Mouse (Mus musculus) spleen, adult 2 months (tissue): ENCODE results near the gene Fbxo36. TPM values are rescaled to one million over a fixed set of nuclear protein-coding genes. Genes with fewer than 3 reads are reported as not detected.

ENCODE experiments used
- DNase-seq, 2 experiments: peaks; one replicate each; pipeline versions ENCODE4 v3.0.0 to v3.0.0-alpha.2; 2012 to 2021; ENCODE audit warnings: low spot score in 2 of 2, low read depth in 1 of 2
- H3K27ac ChIP-seq: fragments of 200-500 bp; 2 replicates; pipeline ENCODE4 v1.5.1; 2012; ENCODE audit warnings: low read length, inconsistent platforms; ENCODE audit not compliant: insufficient read depth
- H3K27me3 ChIP-seq: fragments of 200-500 bp; 2 replicates; pipeline ENCODE4 v1.6.1; 2012; ENCODE audit warnings: mild to moderate bottlenecking, moderate library complexity, low read length, inconsistent platforms; ENCODE audit not compliant: control insufficient read depth, insufficient read depth
- H3K36me3 ChIP-seq: fragments of 200-500 bp; 2 replicates; pipeline ENCODE4 v1.6.1; 2012; ENCODE audit warnings: mild to moderate bottlenecking, low read length, inconsistent platforms; ENCODE audit not compliant: control insufficient read depth, insufficient read depth
- H3K4me1 ChIP-seq: fragments of 200-500 bp; 2 replicates; pipeline ENCODE4 v1.6.1; 2011; ENCODE audit warnings: inconsistent platforms; ENCODE audit not compliant: control insufficient read depth, insufficient read depth, insufficient read length
- H3K4me3 ChIP-seq: fragments of 200-500 bp; 2 replicates; pipeline ENCODE4 v1.5.1; 2011; ENCODE audit warnings: mild to moderate bottlenecking, inconsistent platforms; ENCODE audit not compliant: insufficient read depth, insufficient read length; ENCODE audit errors: extremely low read depth
- CTCF ChIP-seq: fragments of 200-500 bp; IDR thresholded peaks from 2 replicates; pipeline ENCODE4 v1.5.1; 2011; ENCODE audit warnings: mild to moderate bottlenecking, inconsistent platforms; ENCODE audit not compliant: insufficient read depth, insufficient read length, insufficient replicate concordance; ENCODE audit errors: extremely low read depth
- POLR2A ChIP-seq: fragments of 200-500 bp; IDR thresholded peaks from 2 replicates; pipeline ENCODE4 v1.6.1; 2011; ENCODE audit warnings: low read depth, low read length, inconsistent platforms
- WGBS: fragments of 180-500 bp; shearing (Covaris S2); methylation state at CpG from one replicate; pipeline ENCODE4 v1.1.7; 2018; 5-methylcytosine and 5-hydroxymethylcytosine counted together
- polyA plus RNA-seq: library from polyadenylated mRNA; depleted of rRNA; stranded (reverse); fragments of >200 nt; gene quantifications from 2 replicates; pipeline ENCODE4 v1.2.3, GENCODE M21; 2012

Fbxo36 gene
- polyA plus RNA-seq, 1 experiment, result 0.53 TPM

DNA sequence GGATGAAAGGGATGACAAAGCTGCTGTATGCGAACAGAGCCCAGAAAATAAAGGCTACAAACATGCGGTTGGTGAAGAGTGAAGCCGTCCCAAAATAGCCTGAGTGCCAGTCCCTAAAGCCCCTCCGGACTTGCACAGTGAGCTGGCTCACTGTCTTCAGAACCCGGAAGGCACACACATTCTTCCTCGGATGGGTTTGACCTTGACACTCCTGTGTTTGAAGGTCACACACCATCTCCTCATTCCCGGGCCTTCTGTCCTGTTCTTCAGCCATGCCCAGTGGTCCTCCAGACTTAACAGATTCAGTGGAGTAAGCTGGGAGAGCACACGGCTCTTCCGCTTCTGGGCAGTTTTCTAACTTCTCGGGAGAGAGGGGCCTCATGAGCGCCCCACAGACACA lies 72.9 kb downstream of the Fbxo36 start:
- no peak overlapping the region for H3K4me3 ChIP-seq
- 88% methylated on average over 11 of the region's 11 CpGs for WGBS
- no peaks in the 10 kb centered on the region for H3K36me3 ChIP-seq
- no peak overlapping the region for H3K27ac ChIP-seq
- TF ChIP-seq POLR2A (no peak), CTCF (no peak)
- H3K27me3 ChIP-seq, result no peaks in the 10 kb centered on the region
- H3K4me1 ChIP-seq, result no peaks in the 10 kb centered on the region
- no peak for DNase-seq

DNA sequence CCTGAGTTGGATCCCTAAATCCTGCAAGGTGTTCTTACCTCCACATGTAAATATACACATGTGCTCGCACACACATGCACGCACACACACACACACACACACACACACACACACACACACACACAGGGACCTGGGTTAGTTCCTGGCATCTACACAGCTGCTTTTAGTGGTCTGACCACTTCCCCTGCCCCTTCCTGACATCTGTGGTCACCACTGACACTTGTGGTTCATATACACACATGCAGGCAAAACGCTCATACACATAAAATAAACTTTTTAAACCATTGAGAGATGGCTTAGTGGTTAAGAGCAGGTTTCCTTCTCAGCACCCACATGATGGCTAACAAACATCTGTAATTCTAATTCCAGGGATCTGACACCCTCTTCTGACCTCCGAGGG lies 75.4 kb downstream of the Fbxo36 start:
- Histone ChIP-seq H3K27ac (no peak overlapping the region), H3K27me3 (no peaks in the 10 kb centered on the region), H3K4me1 (no peaks in the 10 kb centered on the region), H3K36me3 (no peaks in the 10 kb centered on the region), H3K4me3 (no peak overlapping the region)
- TF ChIP-seq POLR2A (no peak), CTCF (no peak)
- 34% methylated on average over 4 of the region's 4 CpGs for WGBS
- DNase-seq, result no peak

- no peak overlapping the region for H3K27ac ChIP-seq
- TF ChIP-seq POLR2A, result no peak
- TF ChIP-seq CTCF, result no peak
- no peaks in the 10 kb centered on the region for H3K27me3 ChIP-seq
- no peaks in the 10 kb centered on the region for H3K36me3 ChIP-seq
- WGBS, result 90% methylated on average over 3 of the region's 3 CpGs
- DNase-seq, result no peak
- no peak overlapping the region for H3K4me3 ChIP-seq
- H3K4me1 ChIP-seq, result no peaks in the 10 kb centered on the region
These were observed 79.2 kb downstream of the Fbxo36 start for GRCm38 (mm10) chr1:84918865-84919264.

GRCm38 (mm10) chr1:84923432-84923831 lies 83.8 kb downstream of the Fbxo36 start:
- H3K27me3 ChIP-seq, result no peaks in the 10 kb centered on the region
- no peaks in the 10 kb centered on the region for H3K36me3 ChIP-seq
- no peak overlapping the region for H3K4me3 ChIP-seq
- no peak for DNase-seq
- no peak for TF ChIP-seq POLR2A
- TF ChIP-seq CTCF, result no peak
- H3K27ac ChIP-seq, result no peak overlapping the region
- no peaks in the 10 kb centered on the region for H3K4me1 ChIP-seq
- WGBS, result 93% methylated on average over 2 of the region's 2 CpGs

- no peak overlapping the region for H3K4me3 ChIP-seq
- TF ChIP-seq POLR2A (no peak), CTCF (no peak)
- H3K27me3 ChIP-seq, result no peaks in the 10 kb centered on the region
- H3K4me1 ChIP-seq, result no peaks in the 10 kb centered on the region
- H3K36me3 ChIP-seq, result no peaks in the 10 kb centered on the region
- WGBS, result 41% methylated on average over 6 of the region's 6 CpGs
- no peak overlapping the region for H3K27ac ChIP-seq
- no peak for DNase-seq
These were observed 84.5 kb downstream of the Fbxo36 start for GRCm38 (mm10) chr1:84924134-84924533.

- Histone ChIP-seq H3K27me3 (no peaks in the 10 kb centered on the region), H3K36me3 (no peaks in the 10 kb centered on the region), H3K27ac (no peak overlapping the region), H3K4me3 (no peak overlapping the region), H3K4me1 (no peaks in the 10 kb centered on the region)
- WGBS, result 80% methylated on average over 9 of the region's 9 CpGs
- TF ChIP-seq CTCF (no peak), POLR2A (no peak)
- DNase-seq, result no peak
These were observed 86.0 kb downstream of the Fbxo36 start for GRCm38 (mm10) chr1:84925599-84925998.

DNA sequence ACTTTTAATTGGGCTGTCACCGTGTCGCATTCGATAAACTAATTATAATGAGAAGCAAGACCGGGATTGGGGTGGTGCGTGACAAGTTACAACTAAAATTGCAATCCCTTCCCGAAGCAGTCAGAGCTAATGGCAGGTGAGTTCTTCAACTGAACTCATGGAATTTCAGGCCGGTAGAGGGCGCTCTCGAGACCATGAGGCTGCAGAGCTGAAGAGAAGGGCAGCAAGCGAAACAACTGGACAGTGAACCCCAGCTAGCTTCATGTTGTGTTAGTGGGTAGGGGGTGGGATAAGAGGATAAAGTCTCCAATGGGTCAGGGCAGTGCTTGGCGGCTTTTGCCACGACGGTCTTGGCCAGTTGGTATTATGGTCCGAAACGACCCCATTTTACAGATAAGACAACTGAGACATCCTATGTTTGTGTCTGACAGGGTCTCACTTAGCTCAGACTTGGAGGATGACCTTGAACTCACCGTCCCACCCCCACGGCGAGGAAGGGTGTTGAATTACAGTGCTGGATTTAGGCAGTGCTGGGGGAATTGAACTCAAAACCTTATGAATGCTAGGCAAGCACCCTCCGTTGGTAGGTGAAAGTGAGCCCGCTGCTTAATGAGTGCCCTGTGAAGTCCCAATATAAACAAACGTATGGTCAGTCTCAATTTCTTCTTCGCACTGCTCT lies 94.0 kb downstream of the Fbxo36 start:
- no peaks in the 10 kb centered on the region for H3K36me3 ChIP-seq
- no peak overlapping the region for H3K27ac ChIP-seq
- peak in 1 of 2 experiments; percentile 10 for DNase-seq
- H3K4me3 ChIP-seq, result no peak overlapping the region; the same call in 1 of the 2 replicates
- 19% methylated on average over 22 of the region's 22 CpGs for WGBS
- no peak for TF ChIP-seq POLR2A
- peak; percentile 16; the same call in 1 of the 2 replicates for TF ChIP-seq CTCF
- no peaks in the 10 kb centered on the region; the same call in 1 of the 2 replicates for H3K27me3 ChIP-seq
- no peaks in the 10 kb centered on the region for H3K4me1 ChIP-seq
